Comparison of ENCODE assay signal across 21 mouse cellular contexts in genomic region chr2:164381726-164382125, GRCm38 (mm10). TPM values are rescaled to one million over a fixed set of nuclear protein-coding genes. Genes with fewer than 3 reads are reported as not detected.
DNase-seq lines count a peak whose midpoint lies in the region; ATAC-seq and TF ChIP-seq lines count a peak whose summit lies in the region.
"Had no signal": no experiment of that assay in that cellular context is flagged by ENCODE, and none has a peak within 500 bp of the region (broad histone marks: within the 10 kb centered on the region; RNA-seq: fewer than 3 reads in every experiment).

No protein-coding gene starts in this region.

- H3K27me3 ChIP-seq in liver, adult 2 months (ENCODE audit: control insufficient read depth, insufficient read depth, low read length): no peaks in the 10 kb centered on the region
- H3K27me3 ChIP-seq in liver, embryonic 11.5 days (replicated peaks; ENCODE audit: control insufficient read depth, insufficient read depth, low read length): no peaks in the 10 kb centered on the region
- H3K27me3 ChIP-seq in MEL (ENCODE audit: control insufficient read depth in 1 of 2, insufficient read depth in 2 of 2, low read length in 2 of 2): peaks cover 3 to 5% of the 10 kb centered on the region in 2 experiments
- H3K27me3 ChIP-seq in forebrain, embryonic 11.5 days (ENCODE audit: control insufficient read depth, insufficient read depth, low read length): peaks cover 3% of the 10 kb centered on the region; the same call in 1 of the 2 replicates
- H3K27me3 ChIP-seq: embryonic facial prominence, embryonic 12.5 days; hindbrain, embryonic 15.5 days; limb, embryonic 13.5 days had no signal

- TF ChIP-seq RAD21 in MEL (IDR thresholded peaks at IDR 0.05; ENCODE audit: low read depth, low read length): peak; percentile 3

- intact Hi-C loops in gastrocnemius, adult 2 months (cut with DNase I): no loop called here

- no peaks in the 10 kb centered on the region for H3K79me2 ChIP-seq in liver, adult 2 months (ENCODE audit: control insufficient read depth, insufficient read depth, low read length)
- H3K79me2 ChIP-seq in MEL (ENCODE audit: control insufficient read depth, insufficient read depth, low read length, poor library complexity): no peaks in the 10 kb centered on the region

- no peak for TF ChIP-seq EP300 in MEL (IDR thresholded peaks at IDR 0.05; ENCODE audit: low read depth in 1 of 2, low read length in 2 of 2)

- H3K4me2 ChIP-seq in liver, embryonic 11.5 days: no peak overlapping the region
- no peak overlapping the region for H3K4me2 ChIP-seq in forebrain, embryonic 11.5 days (ENCODE audit: low read depth, low read length, severe bottlenecking)
- H3K4me2 ChIP-seq: embryonic facial prominence, embryonic 12.5 days; hindbrain, embryonic 15.5 days; kidney, embryonic 15.5 days; limb, embryonic 13.5 days had no signal

- H3K4me3 ChIP-seq in gastrocnemius, adult 2 months: no peak overlapping the region
- no peak overlapping the region for H3K4me3 ChIP-seq in liver, adult 2 months (ENCODE audit: insufficient read depth, low read depth, low read length)
- no peak overlapping the region for H3K4me3 ChIP-seq in liver, embryonic 11.5 days (ENCODE audit: low read depth, low read length)
- no peak overlapping the region for H3K4me3 ChIP-seq in MEL (ENCODE audit: control insufficient read depth in 1 of 2, insufficient read depth in 1 of 2, low read depth in 2 of 2, low read length in 2 of 2)
- H3K4me3 ChIP-seq in forebrain, embryonic 11.5 days (ENCODE audit: low read depth, low read length): no peak overlapping the region
- H3K4me3 ChIP-seq: embryonic facial prominence, embryonic 12.5 days; hindbrain, embryonic 15.5 days; kidney, embryonic 15.5 days; limb, embryonic 13.5 days; midbrain, embryonic 10.5 days had no signal

- 73% methylated on average over 8 of the region's 8 CpGs for WGBS in liver, adult 2 months
- WGBS in liver, embryonic 11.5 days: 74% methylated on average over 8 of the region's 8 CpGs
- WGBS in forebrain, embryonic 11.5 days: 73% methylated on average over 8 of the region's 8 CpGs

- H3K27ac ChIP-seq in gastrocnemius, adult 2 months: no peak overlapping the region
- no peak overlapping the region for H3K27ac ChIP-seq in liver, adult 2 months (replicated peaks; ENCODE audit: insufficient read depth, low read depth, low read length)
- H3K27ac ChIP-seq in liver, embryonic 11.5 days (ENCODE audit: low read depth, low read length): no peak overlapping the region
- H3K27ac ChIP-seq in MEL (ENCODE audit: control insufficient read depth, low read depth, low read length): no peak overlapping the region
- H3K27ac ChIP-seq in forebrain, embryonic 11.5 days (ENCODE audit: low read depth, low read length): no peak overlapping the region
- H3K27ac ChIP-seq: embryonic facial prominence, embryonic 12.5 days; hindbrain, embryonic 15.5 days; kidney, embryonic 15.5 days; limb, embryonic 13.5 days; midbrain, embryonic 10.5 days had no signal

- no peak for TF ChIP-seq POLR2A in liver, adult 2 months (IDR thresholded peaks at IDR 0.05; ENCODE audit: extremely low read depth, insufficient read depth, low read length)
- TF ChIP-seq POLR2A in MEL (IDR thresholded peaks at IDR 0.05; ENCODE audit: control insufficient read depth in 1 of 2, insufficient read depth in 1 of 2, low read depth in 1 of 2, low read length in 2 of 2, poor library complexity in 1 of 2): no peak

- DNase-seq in gastrocnemius, adult 2 months: no peak
- no peak for DNase-seq in gastrocnemius, adult 18-20 months (ENCODE audit: low spot score)
- no peak for DNase-seq in liver, adult 2 months (ENCODE audit: extremely low read depth, low read depth, low spot score)
- DNase-seq in liver, embryonic 11.5 days (ENCODE audit: low spot score): no peak
- peak; percentile 50 for DNase-seq in 3T3-L1 (ENCODE audit: low read depth, low spot score)
- peak; percentile 64 for DNase-seq in MEL (ENCODE audit: low read depth, low spot score)
- no peak for DNase-seq in embryo, embryonic 10.5 days (ENCODE audit: low spot score)
- DNase-seq in forebrain, embryonic 11.5 days (ENCODE audit: low spot score): no peak
- DNase-seq: adrenal gland, postnatal 10 days; cerebellum, postnatal 25 days; heart, postnatal 10 days; lung, postnatal 14 days; right cerebral cortex, postnatal 14 days had no signal

- no peaks in the 10 kb centered on the region for H3K36me3 ChIP-seq in liver, adult 2 months (ENCODE audit: control insufficient read depth, insufficient read depth, low read length)
- H3K36me3 ChIP-seq in liver, embryonic 11.5 days (ENCODE audit: control insufficient read depth, insufficient read depth, low read length): no peaks in the 10 kb centered on the region
- no peaks in the 10 kb centered on the region for H3K36me3 ChIP-seq in MEL (ENCODE audit: control insufficient read depth in 1 of 2, insufficient read depth in 2 of 2, low read length in 2 of 2)
- H3K36me3 ChIP-seq in forebrain, embryonic 11.5 days (ENCODE audit: control insufficient read depth, insufficient read depth, low read length): no peaks in the 10 kb centered on the region
- H3K36me3 ChIP-seq: embryonic facial prominence, embryonic 12.5 days; hindbrain, embryonic 15.5 days; kidney, embryonic 15.5 days; limb, embryonic 13.5 days; midbrain, embryonic 10.5 days had no signal

- no peaks in the 10 kb centered on the region for H3K9me3 ChIP-seq in liver, embryonic 11.5 days (ENCODE audit: control insufficient read depth, low read length)
- H3K9me3 ChIP-seq in MEL (replicated peaks; ENCODE audit: insufficient read depth, low read length): no peaks in the 10 kb centered on the region
- H3K9me3 ChIP-seq in forebrain, embryonic 11.5 days (ENCODE audit: control insufficient read depth, low read length): no peaks in the 10 kb centered on the region
- H3K9me3 ChIP-seq: embryonic facial prominence, embryonic 12.5 days; hindbrain, embryonic 15.5 days; kidney, embryonic 15.5 days; midbrain, embryonic 10.5 days had no signal

- peak; percentile 3; the same call in 1 of the 2 replicates for TF ChIP-seq CTCF in gastrocnemius, adult 2 months (IDR thresholded peaks at IDR 0.05)
- TF ChIP-seq CTCF in liver, adult 2 months (IDR thresholded peaks at IDR 0.05; ENCODE audit: low read depth, low read length): peak; percentile 11; the same call in 1 of the 2 replicates
- peak; percentile 31 to 81 (median 59) for TF ChIP-seq CTCF in MEL (IDR thresholded peaks at IDR 0.05 in 2 of 3, conservative IDR thresholded peaks at IDR 0.05 in 1 of 3; ENCODE audit: control insufficient read depth in 1 of 3, insufficient read depth in 1 of 3, low read depth in 2 of 3, low read length in 3 of 3, poor library complexity in 1 of 3, severe bottlenecking in 1 of 3)

- no peak overlapping the region for H3K9ac ChIP-seq in liver, adult 2 months (ENCODE audit: low read depth, low read length)
- H3K9ac ChIP-seq in liver, embryonic 11.5 days (ENCODE audit: low read depth, low read length): no peak overlapping the region
- H3K9ac ChIP-seq in MEL (ENCODE audit: control insufficient read depth, low read depth, low read length, poor library complexity, severe bottlenecking): no peak overlapping the region
- H3K9ac ChIP-seq in forebrain, embryonic 11.5 days (ENCODE audit: low read length): no peak overlapping the region
- H3K9ac ChIP-seq: embryonic facial prominence, embryonic 12.5 days; hindbrain, embryonic 15.5 days; kidney, embryonic 15.5 days; limb, embryonic 13.5 days had no signal

- H3K4me1 ChIP-seq in liver, adult 2 months (ENCODE audit: control insufficient read depth, insufficient read depth, low read length): no peaks in the 10 kb centered on the region
- H3K4me1 ChIP-seq in liver, embryonic 11.5 days (replicated peaks; ENCODE audit: control insufficient read depth, insufficient read depth, low read length): no peaks in the 10 kb centered on the region; the same call in 1 of the 2 replicates
- H3K4me1 ChIP-seq in MEL (ENCODE audit: control insufficient read depth in 1 of 2, insufficient read depth in 2 of 2, low read length in 2 of 2): no peaks in the 10 kb centered on the region
- H3K4me1 ChIP-seq in forebrain, embryonic 11.5 days (replicated peaks; ENCODE audit: control insufficient read depth, insufficient read depth, low read length): peaks cover 4% of the 10 kb centered on the region; the same call in 1 of the 2 replicates

- no peak for ATAC-seq in liver, embryonic 11.5 days (replicated peaks; ENCODE audit: low FRiP score)
- no peak for ATAC-seq in forebrain, embryonic 11.5 days (replicated peaks; ENCODE audit: low FRiP score)

RNA-seq across cellular contexts. Expression of gene Slpi, which starts 7.2 kb away (rescaled TPM):
- under 1 TPM in 1 of 2 experiments, not detected in 1; 0.45 TPM for total RNA-seq in gastrocnemius, adult 2 months (2021)
- total RNA-seq in gastrocnemius, adult 18-20 months (2021): under 1 TPM in 1 of 2 experiments, not detected in 1; 0.73 TPM
- total RNA-seq in liver, adult 2 months (2014; rRNA removed): 0.94 and 1.4 TPM in 2 replicates
- 4.5 and 5.7 TPM in 2 replicates for polyA plus RNA-seq in liver, adult 2 months (2012; rRNA removed)
- 9.4 and 11.6 TPM in 2 replicates for polyA plus RNA-seq in liver, embryonic 11.5 days (2014; fragmentation: Nextera tagmentation; extraction: Ambion mirVana)
- total RNA-seq in MEL (2012; rRNA removed): not detected in 2 replicates
- polyA plus RNA-seq in MEL (2012; ENCODE audit: insufficient read depth in 1 of 2, insufficient read length in 2 of 2, low read depth in 1 of 2, low replicate concordance in 2 of 2, missing spikeins in 1 of 2): not detected
- 0.31 and 0.32 TPM in 2 replicates for polyA plus RNA-seq in forebrain, embryonic 11.5 days (2014; fragmentation: Nextera tagmentation; extraction: Ambion mirVana)
- polyA plus RNA-seq: midbrain, embryonic 10.5 days had no signal

RNA-seq across cellular contexts. Expression of gene Rbpjl, which starts 21.2 kb away (rescaled TPM):
- not detected for total RNA-seq in gastrocnemius, adult 2 months (2021)
- total RNA-seq in gastrocnemius, adult 18-20 months (2021): not detected
- total RNA-seq in liver, adult 2 months (2014; rRNA removed): 0.18 and 0.20 TPM in 2 replicates
- not detected in 2 replicates for polyA plus RNA-seq in liver, adult 2 months (2012; rRNA removed)
- polyA plus RNA-seq in liver, embryonic 11.5 days (2014; fragmentation: Nextera tagmentation; extraction: Ambion mirVana): 0.04 and 0.12 TPM in 2 replicates
- total RNA-seq in MEL (2012; rRNA removed): not detected in 2 replicates
- polyA plus RNA-seq in MEL (2012; ENCODE audit: insufficient read depth in 1 of 2, insufficient read length in 2 of 2, low read depth in 1 of 2, low replicate concordance in 2 of 2, missing spikeins in 1 of 2): under 1 TPM in 1 of 2 experiments, not detected in 1; 0.07 TPM
- not detected in 2 replicates for polyA plus RNA-seq in forebrain, embryonic 11.5 days (2014; fragmentation: Nextera tagmentation; extraction: Ambion mirVana)
- total RNA-seq: granulocyte monocyte progenitor cell, adult 5-6 weeks; heart, postnatal 10 days had no signal
- polyA plus RNA-seq: midbrain, embryonic 10.5 days had no signal

RNA-seq across cellular contexts. Expression of gene Matn4, which starts 23.2 kb away (rescaled TPM):
- 1 to 10 TPM in 1 of 2 experiments, under 1 TPM in 1; 0.56 to 1.7 TPM for total RNA-seq in gastrocnemius, adult 2 months (2021)
- under 1 TPM; 0.59 to 0.78 TPM for total RNA-seq in gastrocnemius, adult 18-20 months (2021)
- total RNA-seq in liver, adult 2 months (2014; rRNA removed): 0.07 and 0.09 TPM in 2 replicates
- polyA plus RNA-seq in liver, adult 2 months (2012; rRNA removed): 0.04 and 0.05 TPM in 2 replicates
- polyA plus RNA-seq in liver, embryonic 11.5 days (2014; fragmentation: Nextera tagmentation; extraction: Ambion mirVana): 0.14 and 0.32 TPM in 2 replicates
- total RNA-seq in MEL (2012; rRNA removed): not detected in 2 replicates
- not detected for polyA plus RNA-seq in MEL (2012; ENCODE audit: insufficient read depth in 1 of 2, insufficient read length in 2 of 2, low read depth in 1 of 2, low replicate concordance in 2 of 2, missing spikeins in 1 of 2)
- not detected in 2 replicates for polyA plus RNA-seq in forebrain, embryonic 11.5 days (2014; fragmentation: Nextera tagmentation; extraction: Ambion mirVana)
- total RNA-seq: granulocyte monocyte progenitor cell, adult 5-6 weeks had no signal
- polyA plus RNA-seq: midbrain, embryonic 10.5 days had no signal

RNA-seq across cellular contexts. Expression of gene Svs5, which starts 49.2 kb away (rescaled TPM):
- total RNA-seq in gastrocnemius, adult 2 months (2021): not detected
- not detected for total RNA-seq in gastrocnemius, adult 18-20 months (2021)
- total RNA-seq in liver, adult 2 months (2014; rRNA removed): not detected in 2 replicates
- polyA plus RNA-seq in liver, adult 2 months (2012; rRNA removed): not detected in 2 replicates
- polyA plus RNA-seq in liver, embryonic 11.5 days (2014; fragmentation: Nextera tagmentation; extraction: Ambion mirVana): not detected in 2 replicates
- total RNA-seq in MEL (2012; rRNA removed): not detected in 2 replicates
- not detected for polyA plus RNA-seq in MEL (2012; ENCODE audit: insufficient read depth in 1 of 2, insufficient read length in 2 of 2, low read depth in 1 of 2, low replicate concordance in 2 of 2, missing spikeins in 1 of 2)
- not detected in 2 replicates for polyA plus RNA-seq in forebrain, embryonic 11.5 days (2014; fragmentation: Nextera tagmentation; extraction: Ambion mirVana)
- total RNA-seq: granulocyte monocyte progenitor cell, adult 5-6 weeks; heart, postnatal 10 days; layer of hippocampus, postnatal 10 days had no signal
- polyA plus RNA-seq: C2C12; embryonic facial prominence, embryonic 12.5 days; hindbrain, embryonic 15.5 days; kidney, embryonic 15.5 days; limb, embryonic 13.5 days; midbrain, embryonic 10.5 days had no signal

Comparison
In these comparisons a context has a peak if more than half of its experiments do, and no peak if none do; other contexts are left out.
1. DNase-seq: peak in 3T3-L1 (single experiment) and MEL (single experiment); none in gastrocnemius, adult 2 months (single experiment), gastrocnemius, adult 18-20 months (single experiment), liver, adult 2 months (single experiment), liver, embryonic 11.5 days (single experiment), embryo, embryonic 10.5 days (single experiment) and forebrain, embryonic 11.5 days (single experiment).
2. CTCF ChIP-seq: peak in every context shown above with its lines; median percentile 59 in MEL; 11 in liver, adult 2 months; 3 in gastrocnemius, adult 2 months.